Mouse (Mus musculus): ENCODE results near the gene Emx1. TPM values are rescaled to one million over a fixed set of nuclear protein-coding genes. Genes with fewer than 3 reads are reported as not detected.

The Emx1 gene
- polyA plus RNA-seq, 1 experiment from 2014 or later, result not detected

- ATAC-seq, result no peak
- no peak overlapping the region for H3K4me3 ChIP-seq
- no peak overlapping the region for H3K4me2 ChIP-seq
- no peak overlapping the region for H3K27ac ChIP-seq
- 35% methylated on average over 4 of the region's 4 CpGs for WGBS (ENCODE audit: insufficient replicate concordance)
- H3K36me3 ChIP-seq, result no peaks in the 10 kb centered on the region
- no peaks in the 10 kb centered on the region for H3K9me3 ChIP-seq (replicated peaks)
- peaks cover 16% of the 10 kb centered on the region for H3K27me3 ChIP-seq (replicated peaks)
- no peak overlapping the region for H3K9ac ChIP-seq
- H3K4me1 ChIP-seq, result peaks cover 6% of the 10 kb centered on the region; the same call in 1 of the 2 replicates
Measured at GRCm38 (mm10) chr6:85160201-85160923, 26.9 kb upstream of the Emx1 start.

- H3K9ac ChIP-seq, result no peak overlapping the region
- ATAC-seq, result no peak
- no peaks in the 10 kb centered on the region for H3K9me3 ChIP-seq (replicated peaks)
- no peaks in the 10 kb centered on the region for H3K36me3 ChIP-seq
- H3K27ac ChIP-seq, result no peak overlapping the region
- peaks cover 41% of the 10 kb centered on the region for H3K27me3 ChIP-seq (replicated peaks)
- no peak overlapping the region for H3K4me3 ChIP-seq
- WGBS (ENCODE audit: insufficient replicate concordance), result 61% methylated on average over 10 of the region's 11 CpGs
- H3K4me1 ChIP-seq, result no peaks in the 10 kb centered on the region
- no peak overlapping the region for H3K4me2 ChIP-seq
Measured at GRCm38 (mm10) chr6:85165440-85165921, 21.8 kb upstream of the Emx1 start.

GRCm38 (mm10) chr6:85179569-85179968 lies 7.7 kb upstream of the Emx1 start:
- Histone ChIP-seq H3K27me3 (replicated peaks) (peaks cover 43% of the 10 kb centered on the region), H3K27ac (no peak overlapping the region), H3K9ac (no peak overlapping the region), H3K4me3 (no peak overlapping the region), H3K36me3 (no peaks in the 10 kb centered on the region), H3K4me1 (no peaks in the 10 kb centered on the region), H3K9me3 (replicated peaks) (no peaks in the 10 kb centered on the region), H3K4me2 (no peak overlapping the region)
- no peak for ATAC-seq
- whole genome bisulfite sequencing (ENCODE audit: insufficient replicate concordance), result 43% methylated on average over 3 of the region's 3 CpGs

- Histone ChIP-seq H3K4me3 (no peak overlapping the region), H3K36me3 (no peaks in the 10 kb centered on the region), H3K9ac (no peak overlapping the region), H3K27ac (no peak overlapping the region), H3K4me1 (no peaks in the 10 kb centered on the region), H3K4me2 (no peak overlapping the region), H3K9me3 (replicated peaks) (no peaks in the 10 kb centered on the region), H3K27me3 (replicated peaks) (peaks cover 46% of the 10 kb centered on the region)
- 55% methylated on average over 2 of the region's 2 CpGs for WGBS (ENCODE audit: insufficient replicate concordance)
- ATAC-seq, result no peak
Measured at GRCm38 (mm10) chr6:85180036-85180435, 7.2 kb upstream of the Emx1 start.

- WGBS (ENCODE audit: insufficient replicate concordance), result 36% methylated on average over 3 of the region's 3 CpGs
- Histone ChIP-seq H3K4me1 (no peaks in the 10 kb centered on the region; the same call in 1 of the 2 replicates), H3K9me3 (replicated peaks) (no peaks in the 10 kb centered on the region), H3K27me3 (replicated peaks) (peaks cover 72% of the 10 kb centered on the region), H3K27ac (no peak overlapping the region), H3K4me3 (no peak overlapping the region), H3K36me3 (no peaks in the 10 kb centered on the region), H3K4me2 (no peak overlapping the region), H3K9ac (no peak overlapping the region)
- ATAC-seq, result no peak
Measured at GRCm38 (mm10) chr6:85183951-85184350, 3.3 kb upstream of the Emx1 start.

- Histone ChIP-seq H3K9ac (no peak overlapping the region), H3K27ac (no peak overlapping the region), H3K9me3 (replicated peaks) (no peaks in the 10 kb centered on the region), H3K27me3 (replicated peaks) (peaks cover 92% of the 10 kb centered on the region), H3K4me2 (peak overlapping the region; percentile 44), H3K4me1 (no peaks in the 10 kb centered on the region; the same call in 1 of the 2 replicates), H3K36me3 (no peaks in the 10 kb centered on the region), H3K4me3 (no peak overlapping the region)
- WGBS (ENCODE audit: insufficient replicate concordance), result 4% methylated on average over 33 of the region's 33 CpGs
- ATAC-seq, result no peak
Measured at GRCm38 (mm10) chr6:85186033-85186743, 1.1 kb upstream of the Emx1 start.

- no peak overlapping the region for H3K4me3 ChIP-seq
- H3K4me2 ChIP-seq, result no peak overlapping the region
- no peak for ATAC-seq
- no peak overlapping the region for H3K9ac ChIP-seq
- no peaks in the 10 kb centered on the region; the same call in 1 of the 2 replicates for H3K4me1 ChIP-seq
- peaks cover 92% of the 10 kb centered on the region for H3K27me3 ChIP-seq (replicated peaks)
- H3K9me3 ChIP-seq (replicated peaks), result no peaks in the 10 kb centered on the region
- H3K36me3 ChIP-seq, result no peaks in the 10 kb centered on the region
- H3K27ac ChIP-seq, result no peak overlapping the region
- WGBS (ENCODE audit: insufficient replicate concordance), result 2% methylated on average over 15 of the region's 15 CpGs
Measured at GRCm38 (mm10) chr6:85186744-85187059, 536 bp upstream of the Emx1 start.

GRCm38 (mm10) chr6:85188256-85189110 lies 1.2 kb downstream of the Emx1 start:
- H3K4me2 ChIP-seq, result peak overlapping the region; percentile 57
- H3K9ac ChIP-seq, result no peak overlapping the region
- peak overlapping the region; percentile 33 for H3K4me3 ChIP-seq
- H3K4me1 ChIP-seq, result no peaks in the 10 kb centered on the region; the same call in 1 of the 2 replicates
- H3K27me3 ChIP-seq (replicated peaks), result peaks cover 96% of the 10 kb centered on the region
- H3K27ac ChIP-seq, result no peak overlapping the region
- no peaks in the 10 kb centered on the region for H3K36me3 ChIP-seq
- no peak for ATAC-seq
- 3% methylated on average over 39 of the region's 39 CpGs for WGBS (ENCODE audit: insufficient replicate concordance)
- H3K9me3 ChIP-seq (replicated peaks), result no peaks in the 10 kb centered on the region

GRCm38 (mm10) chr6:85189361-85189760 lies 2.1 kb downstream of the Emx1 start:
- Histone ChIP-seq H3K27ac (no peak overlapping the region), H3K36me3 (no peaks in the 10 kb centered on the region), H3K4me1 (no peaks in the 10 kb centered on the region; the same call in 1 of the 2 replicates), H3K9ac (no peak overlapping the region), H3K27me3 (replicated peaks) (peaks cover 97% of the 10 kb centered on the region), H3K4me3 (no peak overlapping the region), H3K9me3 (replicated peaks) (no peaks in the 10 kb centered on the region), H3K4me2 (no peak overlapping the region)
- WGBS (ENCODE audit: insufficient replicate concordance), result 7% methylated on average over 14 of the region's 14 CpGs
- no peak for ATAC-seq

GRCm38 (mm10) chr6:85189911-85190591 lies 2.8 kb downstream of the Emx1 start:
- no peak overlapping the region for H3K27ac ChIP-seq
- WGBS (ENCODE audit: insufficient replicate concordance), result 1% methylated on average over 52 of the region's 52 CpGs
- H3K4me3 ChIP-seq, result peak overlapping the region; percentile 12; the same call in 1 of the 2 replicates
- H3K4me1 ChIP-seq, result no peaks in the 10 kb centered on the region; the same call in 1 of the 2 replicates
- no peaks in the 10 kb centered on the region for H3K9me3 ChIP-seq (replicated peaks)
- H3K27me3 ChIP-seq (replicated peaks), result peaks cover 100% of the 10 kb centered on the region
- no peaks in the 10 kb centered on the region for H3K36me3 ChIP-seq
- no peak overlapping the region for H3K9ac ChIP-seq
- peak overlapping the region; percentile 19; the same call in 1 of the 2 replicates for H3K4me2 ChIP-seq
- no peak for ATAC-seq

GRCm38 (mm10) chr6:85190671-85191070 lies 3.4 kb downstream of the Emx1 start:
- Histone ChIP-seq H3K9me3 (replicated peaks) (no peaks in the 10 kb centered on the region), H3K27me3 (replicated peaks) (peaks cover 97% of the 10 kb centered on the region), H3K9ac (no peak overlapping the region), H3K27ac (no peak overlapping the region), H3K36me3 (no peaks in the 10 kb centered on the region), H3K4me1 (no peaks in the 10 kb centered on the region; the same call in 1 of the 2 replicates), H3K4me3 (0 out of 2 replicates have a peak overlapping the region, but pooled peaks have one; percentile 12), H3K4me2 (peak overlapping the region; percentile 19; the same call in 1 of the 2 replicates)
- ATAC-seq, result no peak
- 3% methylated on average over 13 of the region's 13 CpGs for WGBS (ENCODE audit: insufficient replicate concordance)
